Mouse (Mus musculus) G1E (cell line): ENCODE measurements at regions not wholly inside any gene's neighbourhood (a gene's known extent, or its start where the extent isn't known, plus 50 kb on each side); places are given as distances from the start of the nearest gene placed in this dataset.

Experiments used
- CTCF ChIP-seq: IDR thresholded peaks from 2 replicates; pipeline ENCODE4 v1.5.1; 2012; ENCODE audit warnings: low read depth, low read length, inconsistent platforms, mixed read lengths
- TAL1 ChIP-seq: conservative IDR thresholded peaks from 2 replicates; pipeline ENCODE4 v1.6.1; 2012; ENCODE audit warnings: low read depth, low read length, inconsistent platforms, mixed read lengths

DNA sequence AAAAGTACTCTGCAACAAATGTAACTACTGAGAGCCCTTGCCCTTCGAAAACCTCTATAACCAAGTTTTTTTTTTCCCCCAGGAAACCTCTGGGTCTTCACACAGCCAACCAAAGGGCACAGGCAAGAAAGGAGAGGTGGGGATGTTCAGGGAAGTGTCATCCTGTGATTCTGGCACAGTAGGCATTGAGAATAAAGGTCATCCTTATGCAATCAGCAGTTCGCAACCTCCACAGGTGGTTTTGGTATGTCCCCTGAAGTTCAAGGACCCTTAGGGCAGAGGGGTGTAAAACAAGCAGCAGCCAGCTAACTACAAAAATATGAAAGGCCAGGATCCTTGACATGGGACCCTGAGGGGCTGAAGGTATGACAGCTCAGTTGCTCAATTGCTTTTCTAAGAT, 152.1 kb upstream of the Dynlrb2 start:
- TF ChIP-seq CTCF (no peak), TAL1 (no peak)
